Mouse (Mus musculus) layer of hippocampus, adult 2 months (tissue): Measurements from ENCODE around the gene 4930579F01Rik. TPM values are rescaled to one million over a fixed set of nuclear protein-coding genes. Genes with fewer than 3 reads are reported as not detected.
"Not testable (repeated sequence)": the region's sequence is repeated elsewhere in the genome, so short reads cannot be mapped to it uniquely, and the experiment has no call there.

Experiments used
- DNase-seq, 2 experiments: peaks; one replicate each; pipeline ENCODE4 v3.0.0; 2022; ENCODE audit warnings: low spot score in 2 of 2
- H3K27ac ChIP-seq: fragments of 200-600 bp; 2 replicates; pipeline ENCODE4 v1.8.1; 2022
- H3K4me3 ChIP-seq: fragments of 200-600 bp; 2 replicates; pipeline ENCODE4 v1.8.1; 2022; ENCODE audit warnings: mild to moderate bottlenecking
- CTCF ChIP-seq: fragments of 200-600 bp; conservative IDR thresholded peaks from 2 replicates; pipeline ENCODE4 v1.8.1; 2022; ENCODE audit warnings: antibody characterized with exemption, mild to moderate bottlenecking, moderate library complexity
- total RNA-seq, 2 experiments: library from RNA; stranded (reverse); gene quantifications; 2 replicates each; pipeline ENCODE4 v1.2.3; 2021

Gene 4930579F01Rik
- total RNA-seq, 2 experiments from 2014 or later, result not detected

GRCm38 (mm10) chr3:138156651-138157050, 37.0 kb downstream of the 4930579F01Rik start:
- Histone ChIP-seq H3K27ac (0 out of 2 replicates have a peak overlapping the region, but pooled peaks have one; percentile 14), H3K4me3 (no peak overlapping the region)
- DNase-seq, result no peak
- no peak for TF ChIP-seq CTCF

- DNase-seq, result no peak
- Histone ChIP-seq H3K4me3 (no peak overlapping the region), H3K27ac (no peak overlapping the region)
- no peak for TF ChIP-seq CTCF
These were observed 38.6 kb downstream of the 4930579F01Rik start for GRCm38 (mm10) chr3:138155062-138155461.

- no peak for TF ChIP-seq CTCF
- no peak overlapping the region for H3K4me3 ChIP-seq
- no peak for DNase-seq
- H3K27ac ChIP-seq, result no peak overlapping the region
These were observed 44.8 kb downstream of the 4930579F01Rik start for GRCm38 (mm10) chr3:138148811-138149210.

GRCm38 (mm10) chr3:138144642-138145171, 48.9 kb downstream of the 4930579F01Rik start, which contains the start of gene Mttp:
Gene Mttp (minus strand): TSS chr3:138144968.
- TF ChIP-seq CTCF, result peak; percentile 91
- H3K4me3 ChIP-seq, result peak within 1 kb of the TSS; percentile 95
- peak; percentile 85 to 86 for DNase-seq
- H3K27ac ChIP-seq, result peak within 1 kb of the TSS; percentile 98

- no peak for DNase-seq
- TF ChIP-seq CTCF, result no peak
- Histone ChIP-seq H3K27ac (peak overlapping the region; percentile 98), H3K4me3 (peak overlapping the region; percentile 95)
These were observed 49.5 kb downstream of the 4930579F01Rik start for GRCm38 (mm10) chr3:138144060-138144641.

GRCm38 (mm10) chr3:138143315-138144059, 50.1 kb downstream of the 4930579F01Rik start, which contains the start of gene Trmt10a:
Gene Trmt10a (plus strand): TSS chr3:138143448.
- peak; percentile 98 for DNase-seq
- H3K27ac ChIP-seq, result peak within 1 kb of the TSS; percentile 98
- peak within 1 kb of the TSS; percentile 95 for H3K4me3 ChIP-seq
- TF ChIP-seq CTCF, result peak; percentile 54

- peak overlapping the region; percentile 95 for H3K4me3 ChIP-seq
- H3K27ac ChIP-seq, result peak overlapping the region; percentile 98
- no peak for TF ChIP-seq CTCF
- no peak for DNase-seq
These were observed 50.8 kb downstream of the 4930579F01Rik start for GRCm38 (mm10) chr3:138142733-138143314.

- H3K27ac ChIP-seq, result peak overlapping the region; percentile 98
- no peak for DNase-seq
- no peak for TF ChIP-seq CTCF
- H3K4me3 ChIP-seq, result peak overlapping the region; percentile 95
These were observed 51.4 kb downstream of the 4930579F01Rik start for GRCm38 (mm10) chr3:138142052-138142732.

- no peak for DNase-seq
- no peak for TF ChIP-seq CTCF
- no peak overlapping the region for H3K27ac ChIP-seq
- no peak overlapping the region for H3K4me3 ChIP-seq
These were observed 54.0 kb downstream of the 4930579F01Rik start for GRCm38 (mm10) chr3:138139663-138140062.

- DNase-seq, H3K27ac ChIP-seq, H3K4me3 ChIP-seq: not testable (repeated sequence)
These were observed 55.5 kb downstream of the 4930579F01Rik start for GRCm38 (mm10) chr3:138138146-138138545.

GRCm38 (mm10) chr3:138134528-138134927, 59.1 kb downstream of the 4930579F01Rik start:
- DNase-seq, result no peak
- Histone ChIP-seq H3K27ac (no peak overlapping the region), H3K4me3 (no peak overlapping the region)
- no peak for TF ChIP-seq CTCF

GRCm38 (mm10) chr3:138133916-138134315, 59.7 kb downstream of the 4930579F01Rik start:
- no peak overlapping the region for H3K27ac ChIP-seq
- TF ChIP-seq CTCF, result no peak
- H3K4me3 ChIP-seq, result no peak overlapping the region
- no peak for DNase-seq
